8 mouse cellular contexts compared by ENCODE assay signal in genomic region chr11:62494754-62495275, GRCm38 (mm10). TPM values are rescaled to one million over a fixed set of nuclear protein-coding genes. Genes with fewer than 3 reads are reported as not detected.
DNase-seq lines count a peak whose midpoint lies in the region; ATAC-seq and TF ChIP-seq lines count a peak whose summit lies in the region.

No protein-coding gene starts in this region.

- H3K4me1 ChIP-seq in heart, embryonic 11.5 days (ENCODE audit: control insufficient read depth, insufficient read depth, low read length) = peaks cover 14% of the 10 kb centered on the region
- H3K4me1 ChIP-seq in lung, adult 2 months (ENCODE audit: control insufficient read depth, insufficient read depth, low read length) = peaks cover 12% of the 10 kb centered on the region

- peak; percentile 21 for DNase-seq in urinary bladder, postnatal 25 days (ENCODE audit: low spot score)
- DNase-seq in urinary bladder, adult 2 months (ENCODE audit: low spot score) = no peak
- DNase-seq in embryo, embryonic 9.5 days (ENCODE audit: extremely low spot score) = peak; percentile 79
- peak; percentile 83 for DNase-seq in kidney, postnatal 10 days
- peak; percentile 69 for DNase-seq in lung, adult 2 months
- DNase-seq in retina, postnatal 1 day = peak; percentile 86
- no peak for DNase-seq in cerebellum, postnatal 36 days

- H3K27me3 ChIP-seq in heart, embryonic 11.5 days (ENCODE audit: control insufficient read depth, insufficient read depth, low read length) = no peaks in the 10 kb centered on the region

- H3K4me3 ChIP-seq in heart, embryonic 11.5 days (ENCODE audit: low read depth, low read length) = no peak overlapping the region
- no peak overlapping the region for H3K4me3 ChIP-seq in lung, adult 2 months (replicated peaks; ENCODE audit: extremely low read depth, low read depth, low read length)

- H3K4me2 ChIP-seq in heart, embryonic 11.5 days = no peak overlapping the region; the same call in 1 of the 2 replicates

- 13% methylated on average over 6 of the region's 6 CpGs for WGBS in heart, embryonic 11.5 days (ENCODE audit: insufficient replicate concordance)
- 3% methylated on average over 6 of the region's 6 CpGs for WGBS in lung, adult 2 months

- H3K9me3 ChIP-seq in heart, embryonic 11.5 days (replicated peaks; ENCODE audit: control insufficient read depth, low read length) = no peaks in the 10 kb centered on the region

- no peak for TF ChIP-seq CTCF in lung, adult 2 months (IDR thresholded peaks at IDR 0.05; ENCODE audit: insufficient read depth, low read length)

- peak; percentile 33; the same call in 1 of the 2 replicates for TF ChIP-seq POLR2A in lung, adult 2 months (IDR thresholded peaks at IDR 0.05; ENCODE audit: borderline replicate concordance, extremely low read depth, low read depth, low read length)

- peak overlapping the region; percentile 57 for H3K27ac ChIP-seq in heart, embryonic 11.5 days (ENCODE audit: low read depth, low read length)

- H3K9ac ChIP-seq in heart, embryonic 11.5 days (ENCODE audit: low read depth, low read length) = peak overlapping the region; percentile 13

- no peaks in the 10 kb centered on the region for H3K36me3 ChIP-seq in heart, embryonic 11.5 days (ENCODE audit: control insufficient read depth, insufficient read depth, low read length)

- no peak; the same call in 1 of the 2 replicates for ATAC-seq in heart, embryonic 11.5 days (replicated peaks; ENCODE audit: insufficient number of reproducible peaks, low FRiP score, low TSS enrichment)

RNA-seq across cellular contexts. Expression of gene Ncor1, which starts 36.5 kb away (rescaled TPM):
- polyA plus RNA-seq in urinary bladder, adult 2 months (2012; rRNA removed) = 76.2 and 109 TPM in 2 replicates
- polyA plus RNA-seq in heart, embryonic 11.5 days (2014; fragmentation: Nextera tagmentation; extraction: Ambion mirVana) = 128 and 149 TPM in 2 replicates
- polyA plus RNA-seq in lung, adult 2 months (2012; rRNA removed) = 80.7 and 92.5 TPM in 2 replicates

RNA-seq across cellular contexts. Expression of gene Pigl, which starts 36.6 kb away (rescaled TPM):
- polyA plus RNA-seq in urinary bladder, adult 2 months (2012; rRNA removed) = 8.7 and 9.4 TPM in 2 replicates
- polyA plus RNA-seq in heart, embryonic 11.5 days (2014; fragmentation: Nextera tagmentation; extraction: Ambion mirVana) = 14.0 and 15.1 TPM in 2 replicates
- polyA plus RNA-seq in lung, adult 2 months (2012; rRNA removed) = 4.5 and 5.3 TPM in 2 replicates

RNA-seq across cellular contexts. Expression of gene Cenpv, which starts 44.2 kb away (rescaled TPM):
- polyA plus RNA-seq in urinary bladder, adult 2 months (2012; rRNA removed) = 30.7 and 38.1 TPM in 2 replicates
- polyA plus RNA-seq in heart, embryonic 11.5 days (2014; fragmentation: Nextera tagmentation; extraction: Ambion mirVana) = 13.6 and 15.1 TPM in 2 replicates
- polyA plus RNA-seq in lung, adult 2 months (2012; rRNA removed) = 14.4 and 14.8 TPM in 2 replicates

RNA-seq across cellular contexts. Expression of gene Ubb, which starts 56.2 kb away (rescaled TPM):
- 2,108 and 2,141 TPM in 2 replicates for polyA plus RNA-seq in urinary bladder, adult 2 months (2012; rRNA removed)
- 2,677 and 2,901 TPM in 2 replicates for polyA plus RNA-seq in heart, embryonic 11.5 days (2014; fragmentation: Nextera tagmentation; extraction: Ambion mirVana)
- 1,478 and 1,739 TPM in 2 replicates for polyA plus RNA-seq in lung, adult 2 months (2012; rRNA removed)

Comparison
In these comparisons a context has a peak if more than half of its experiments do, and no peak if none do; other contexts are left out.
1. DNase-seq: peak in urinary bladder, postnatal 25 days (single experiment), embryo, embryonic 9.5 days (single experiment), kidney, postnatal 10 days (single experiment), lung, adult 2 months (single experiment) and retina, postnatal 1 day (single experiment); none in urinary bladder, adult 2 months (single experiment) and cerebellum, postnatal 36 days (0 of 2).